Mouse (Mus musculus) lung, embryonic 15.5 days (tissue): ENCODE measurements around the gene M6pr. TPM values are rescaled to one million over a fixed set of nuclear protein-coding genes. Genes with fewer than 3 reads are reported as not detected.

ENCODE experiments used
- ATAC-seq: fragments of 200-750 bp; cut with Nextera tagmentation; 2 replicates; pipeline ENCODE4 v1.8.0; 2017; ENCODE audit warnings: moderate number of reproducible peaks, borderline replicate concordance; ENCODE audit not compliant: low FRiP score, low TSS enrichment; ENCODE audit errors: extremely low read depth
- H3K27ac ChIP-seq: fragments of 300-500 bp; sonication (generic); 2 replicates; pipeline ENCODE4 v1.5.1; 2015; ENCODE audit warnings: moderate library complexity, mild to moderate bottlenecking, inconsistent platforms
- H3K27me3 ChIP-seq: fragments of 300-500 bp; sonication (generic); 2 replicates; pipeline ENCODE4 v1.6.1; 2015; ENCODE audit warnings: inconsistent platforms
- H3K36me3 ChIP-seq: fragments of 300-500 bp; sonication (generic); 2 replicates; pipeline ENCODE4 v1.6.1; 2015; ENCODE audit warnings: inconsistent platforms
- H3K4me1 ChIP-seq: fragments of 300-500 bp; sonication (generic); 2 replicates; pipeline ENCODE4 v1.6.1; 2015; ENCODE audit warnings: inconsistent platforms
- H3K4me2 ChIP-seq: fragments of 300-500 bp; sonication (generic); 2 replicates; pipeline ENCODE4 v1.6.1; 2015; ENCODE audit warnings: inconsistent platforms, mild to moderate bottlenecking, moderate library complexity
- H3K4me3 ChIP-seq: fragments of 300-500 bp; sonication (generic); 2 replicates; pipeline ENCODE4 v1.5.1; 2015; ENCODE audit warnings: mild to moderate bottlenecking, inconsistent platforms
- H3K9ac ChIP-seq: fragments of 300-500 bp; sonication (generic); 2 replicates; pipeline ENCODE4 v1.6.1; 2015; ENCODE audit warnings: inconsistent platforms
- H3K9me3 ChIP-seq: fragments of 300-500 bp; sonication (generic); 2 replicates; pipeline ENCODE4 v1.6.1; 2016; ENCODE audit warnings: inconsistent platforms
- WGBS: fragments of 180-500 bp; shearing (Covaris S2); methylation state at CpG from one replicate; pipeline ENCODE4 v1.1.7; 2015; 5-methylcytosine and 5-hydroxymethylcytosine counted together
- polyA plus RNA-seq: library from polyadenylated mRNA; unstranded; fragments of >200 nt; fragmentation: Nextera tagmentation; extraction: Ambion mirVana; gene quantifications from 2 replicates; pipeline ENCODE4 v1.2.1, GENCODE M21; 2015

M6pr gene
- polyA plus RNA-seq, 1 experiment from 2014 or later: 121 TPM

DNA sequence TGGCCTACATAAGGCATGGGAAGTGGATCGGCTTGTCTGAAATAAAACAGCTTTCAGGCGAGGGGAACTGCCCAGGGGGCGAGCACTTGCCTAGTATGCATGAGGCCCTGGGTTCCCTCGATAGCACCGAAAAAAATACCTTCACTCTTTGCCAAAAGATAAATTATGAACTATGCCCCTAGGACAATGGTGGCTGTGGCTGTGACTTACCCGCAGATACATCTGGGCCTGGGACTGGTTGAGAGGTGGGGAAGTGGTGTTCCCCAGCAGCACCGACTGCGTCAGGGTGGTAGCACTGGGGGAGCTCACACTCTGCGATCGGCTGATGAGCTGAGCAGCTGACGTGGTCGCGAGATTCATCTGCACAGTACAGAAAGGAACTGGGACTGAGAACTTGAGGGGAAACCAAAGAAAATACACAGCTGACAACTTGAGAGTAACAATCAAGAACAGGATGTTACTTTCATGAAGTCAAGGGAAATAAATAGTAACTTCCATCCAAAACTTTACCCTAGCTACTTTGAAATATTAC lies 24.6 kb downstream of the M6pr start:
- peaks cover 54% of the 10 kb centered on the region for H3K36me3 ChIP-seq
- H3K4me1 ChIP-seq: peaks cover 2% of the 10 kb centered on the region; the same call in 1 of the 2 replicates
- no peak overlapping the region for H3K27ac ChIP-seq
- no peak overlapping the region for H3K9ac ChIP-seq
- WGBS: 81% methylated on average over 13 of the region's 13 CpGs
- no peak overlapping the region for H3K4me2 ChIP-seq
- H3K9me3 ChIP-seq: no peaks in the 10 kb centered on the region
- no peak overlapping the region for H3K4me3 ChIP-seq
- H3K27me3 ChIP-seq: no peaks in the 10 kb centered on the region
- ATAC-seq: no peak

DNA sequence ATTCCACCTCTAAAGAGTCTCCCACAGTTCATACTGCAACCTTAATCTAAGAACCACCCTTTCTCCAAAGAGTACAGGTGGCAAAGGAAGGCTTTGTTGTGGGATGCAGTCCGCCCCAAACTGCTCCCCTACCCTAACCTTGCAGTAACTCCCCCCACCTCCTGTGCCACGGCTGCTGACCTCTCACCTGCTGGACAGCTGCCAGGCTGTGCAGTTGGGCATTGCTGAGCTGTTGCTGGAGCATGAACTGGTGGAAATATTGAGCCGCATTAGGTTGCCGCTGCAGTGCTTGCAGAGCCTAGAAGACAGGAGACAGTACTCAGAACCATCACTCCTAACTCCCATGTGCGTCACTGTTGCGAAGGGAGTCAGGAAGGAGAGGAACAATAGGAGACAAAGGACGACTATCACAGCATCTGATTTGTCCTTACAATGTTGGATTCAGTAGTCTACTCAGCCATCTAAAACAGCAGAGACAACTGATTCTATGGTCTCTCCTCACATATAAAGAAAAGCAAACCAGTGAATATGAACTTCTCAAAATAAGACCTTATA lies 26.3 kb downstream of the M6pr start:
- Histone ChIP-seq H3K27ac (no peak overlapping the region), H3K4me2 (no peak overlapping the region), H3K27me3 (no peaks in the 10 kb centered on the region), H3K36me3 (peaks cover 50% of the 10 kb centered on the region), H3K9ac (no peak overlapping the region), H3K9me3 (no peaks in the 10 kb centered on the region), H3K4me3 (no peak overlapping the region), H3K4me1 (peaks cover 10% of the 10 kb centered on the region)
- 79% methylated on average over 7 of the region's 7 CpGs for WGBS
- no peak for ATAC-seq

DNA sequence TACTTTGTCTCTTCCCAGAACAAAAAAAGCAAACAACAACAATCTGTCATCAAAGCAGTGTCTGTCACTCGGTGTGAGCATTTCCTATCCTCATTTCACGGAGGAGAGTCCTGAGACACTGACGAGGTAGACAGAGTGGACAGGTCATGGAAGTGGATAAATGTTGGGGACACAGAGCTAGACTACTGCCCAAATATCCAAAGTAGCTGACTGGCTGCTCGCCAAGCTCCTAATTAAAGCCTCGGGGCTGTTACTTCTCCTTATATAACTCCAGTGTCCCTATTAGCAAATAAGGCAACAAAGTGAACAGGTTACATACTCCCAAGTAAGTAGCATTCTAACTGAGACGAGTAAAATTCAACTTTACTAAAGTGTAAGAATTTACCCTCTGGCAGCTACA lies 29.0 kb downstream of the M6pr start:
- H3K9me3 ChIP-seq: no peaks in the 10 kb centered on the region
- no peak overlapping the region for H3K9ac ChIP-seq
- peaks cover 25% of the 10 kb centered on the region for H3K4me1 ChIP-seq
- H3K4me2 ChIP-seq: no peak overlapping the region
- no peak overlapping the region for H3K4me3 ChIP-seq
- H3K27ac ChIP-seq: no peak overlapping the region
- H3K36me3 ChIP-seq: peaks cover 33% of the 10 kb centered on the region
- no peak for ATAC-seq
- no peaks in the 10 kb centered on the region for H3K27me3 ChIP-seq
- 47% methylated on average over 6 of the region's 6 CpGs for WGBS

DNA sequence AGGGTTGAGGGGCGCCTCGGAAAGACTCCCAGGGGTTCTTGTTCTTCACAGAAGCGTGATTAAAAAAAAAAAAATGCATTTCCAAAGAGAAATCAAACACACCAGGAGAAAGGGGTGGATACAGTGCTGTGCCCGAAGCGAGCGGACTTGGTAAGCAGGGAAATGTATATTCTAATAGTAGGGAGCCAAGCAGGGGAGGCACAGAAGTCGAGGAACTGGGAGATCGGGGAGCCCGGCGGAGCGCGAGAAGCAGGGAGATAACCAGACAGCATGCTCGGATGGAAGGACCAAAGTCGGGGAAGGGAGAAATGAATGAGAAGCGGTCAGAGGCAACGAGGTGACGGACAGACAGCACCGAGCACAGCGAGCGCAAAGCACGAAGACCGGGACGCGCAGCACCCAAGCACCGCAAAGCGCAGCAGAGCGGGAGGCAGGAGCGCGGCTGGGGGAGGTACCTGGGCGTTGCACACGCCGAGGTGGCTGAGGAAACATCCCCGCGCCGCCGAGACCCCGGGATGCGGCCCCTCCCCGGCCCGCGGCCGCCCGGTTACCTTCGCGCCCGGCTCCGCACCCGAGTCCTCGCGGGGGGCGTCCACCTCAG lies 30.6 kb downstream of the M6pr start:
- Histone ChIP-seq H3K27ac (peak overlapping the region; percentile 94), H3K4me3 (peak overlapping the region; percentile 81), H3K27me3 (no peaks in the 10 kb centered on the region), H3K9ac (peak overlapping the region; percentile 67), H3K4me1 (peaks cover 31% of the 10 kb centered on the region), H3K36me3 (peaks cover 17% of the 10 kb centered on the region), H3K4me2 (peak overlapping the region; percentile 61), H3K9me3 (no peaks in the 10 kb centered on the region)
- ATAC-seq: peak; percentile 72
- WGBS: under 1% methylated on average over 49 of the region's 51 CpGs

DNA sequence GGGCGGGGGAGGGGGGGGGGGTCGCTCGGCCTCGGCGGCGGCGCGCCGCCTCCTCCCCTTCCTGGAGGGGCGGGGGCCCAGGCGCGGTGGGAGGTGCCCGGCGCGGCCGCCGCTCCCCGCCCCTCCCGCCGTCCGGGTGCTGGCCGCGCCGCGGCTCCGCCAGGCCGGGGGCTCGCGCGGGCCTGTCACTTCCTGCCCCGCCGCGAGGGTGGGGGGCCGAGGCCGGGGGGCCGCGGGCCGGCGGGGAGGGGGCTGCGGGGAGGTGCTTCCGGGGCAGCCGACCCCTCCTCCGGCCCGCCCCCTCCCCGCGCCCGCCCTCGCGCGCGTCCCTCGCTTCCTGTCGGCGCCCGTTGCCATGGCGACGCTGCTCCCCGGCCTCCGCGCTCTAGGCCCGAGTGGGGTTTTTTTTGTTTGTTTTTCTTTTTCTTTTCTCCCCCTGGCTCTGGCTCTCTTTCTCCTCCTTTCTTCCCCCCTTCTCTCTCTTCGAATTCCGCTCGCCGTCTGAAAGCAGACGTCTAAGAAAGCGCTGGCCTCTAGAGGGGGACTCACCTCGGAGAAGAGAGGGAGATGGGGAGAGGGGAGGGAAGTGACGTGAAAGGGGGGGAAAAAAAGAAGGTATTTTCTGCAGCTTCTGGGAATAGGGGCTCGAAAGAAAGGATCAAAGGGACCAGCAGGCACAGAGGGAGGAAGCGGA lies 31.3 kb downstream of the M6pr start:
- Histone ChIP-seq H3K27ac (peak overlapping the region; percentile 94), H3K27me3 (no peaks in the 10 kb centered on the region), H3K4me2 (peak overlapping the region; percentile 61), H3K9me3 (no peaks in the 10 kb centered on the region), H3K9ac (peak overlapping the region; percentile 67), H3K4me3 (peak overlapping the region; percentile 81), H3K4me1 (peaks cover 31% of the 10 kb centered on the region), H3K36me3 (peaks cover 13% of the 10 kb centered on the region)
- WGBS: under 1% methylated on average over 38 of the region's 71 CpGs
- ATAC-seq: peak; percentile 88

DNA sequence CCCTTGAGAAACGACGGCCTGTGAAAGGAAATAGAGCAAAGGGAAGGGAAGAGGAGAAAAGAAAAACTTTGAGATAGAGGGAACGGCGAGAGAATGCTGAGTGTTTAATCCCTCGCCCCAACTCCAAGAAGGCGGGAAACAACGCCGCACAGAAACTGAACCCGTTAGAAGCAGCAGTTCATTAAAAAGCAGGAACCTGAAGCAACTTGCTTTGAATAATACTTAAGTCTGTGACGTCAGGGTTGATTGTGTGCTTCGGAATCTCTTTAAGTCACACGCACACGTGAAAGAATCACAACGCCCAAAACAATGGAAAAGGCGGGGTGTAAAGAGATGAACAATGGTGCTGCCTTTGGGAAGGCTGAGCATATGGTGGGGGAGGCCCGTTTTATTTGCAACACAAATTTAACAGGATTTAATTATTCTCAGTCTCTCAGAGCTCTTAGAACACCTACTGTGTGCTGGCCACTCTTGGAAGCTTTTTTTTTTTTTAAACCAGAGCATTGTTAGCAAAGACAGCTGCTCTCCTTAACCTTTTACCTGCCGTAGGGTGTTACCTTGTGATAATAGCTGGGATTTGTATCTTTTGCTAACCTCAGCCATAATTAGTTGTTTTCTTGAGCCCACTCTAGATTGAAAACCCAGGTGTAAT lies 32.0 kb downstream of the M6pr start, which contains the start of gene Phc1:
Gene Phc1, minus strand, starts transcription at position 213 of the 652 bp plus-strand sequence.
- peak; percentile 28; the same call in 1 of the 2 replicates for ATAC-seq
- Histone ChIP-seq H3K9me3 (no peaks in the 10 kb centered on the region), H3K4me2 (peak within 1 kb of the TSS; percentile 61), H3K36me3 (peaks cover 7% of the 10 kb centered on the region), H3K4me1 (peaks cover 31% of the 10 kb centered on the region), H3K27ac (peak within 1 kb of the TSS; percentile 94), H3K9ac (peak within 1 kb of the TSS; percentile 67), H3K27me3 (no peaks in the 10 kb centered on the region), H3K4me3 (peak within 1 kb of the TSS; percentile 81)
- 1% methylated on average over 17 of the region's 17 CpGs for WGBS

DNA sequence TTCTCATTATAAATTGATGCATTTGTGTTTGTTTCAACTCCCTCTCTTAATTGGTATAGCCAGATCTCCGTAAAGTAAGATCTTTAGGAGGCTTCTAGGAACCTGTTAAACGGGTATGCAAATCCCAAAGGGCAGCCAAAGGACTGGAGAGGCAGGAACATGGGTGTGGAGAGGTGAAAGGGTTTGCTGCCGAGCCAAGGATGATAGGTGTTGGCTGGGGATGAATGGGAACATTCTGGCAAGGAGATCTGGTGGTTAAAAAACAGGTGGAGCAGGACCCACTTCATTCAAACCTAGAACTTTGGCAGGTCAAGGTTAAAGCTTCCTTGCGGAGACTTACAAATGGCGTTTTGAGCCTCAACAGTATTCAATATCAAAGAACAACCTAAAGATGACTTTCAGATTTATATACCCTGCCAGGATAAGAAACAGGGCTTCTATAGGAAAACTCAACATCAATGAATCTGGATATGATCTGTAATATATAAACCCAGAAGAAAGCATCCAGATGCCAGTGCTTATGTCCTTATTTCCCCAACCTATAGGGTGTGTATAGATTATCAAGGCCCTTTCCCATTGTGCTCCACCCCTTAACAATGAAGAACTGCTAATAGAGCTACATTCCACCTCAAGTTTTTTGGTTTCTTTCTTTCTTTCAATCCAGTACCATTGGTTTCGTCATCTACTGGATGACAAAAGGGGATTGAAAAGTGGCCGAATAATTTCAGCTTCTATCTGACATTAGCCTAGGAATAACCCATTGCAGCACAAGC lies 32.7 kb downstream of the M6pr start:
- WGBS: 45% methylated on average over 7 of the region's 7 CpGs
- ATAC-seq: no peak
- H3K9me3 ChIP-seq: no peaks in the 10 kb centered on the region
- no peaks in the 10 kb centered on the region for H3K27me3 ChIP-seq
- no peak overlapping the region for H3K9ac ChIP-seq
- H3K4me1 ChIP-seq: peaks cover 31% of the 10 kb centered on the region
- peak overlapping the region; percentile 61; the same call in 1 of the 2 replicates for H3K4me2 ChIP-seq
- peaks cover 1% of the 10 kb centered on the region; the same call in 1 of the 2 replicates for H3K36me3 ChIP-seq
- peak overlapping the region; percentile 94; the same call in 1 of the 2 replicates for H3K27ac ChIP-seq
- H3K4me3 ChIP-seq: 0 out of 2 replicates have a peak overlapping the region, but pooled peaks have one; percentile 81

DNA sequence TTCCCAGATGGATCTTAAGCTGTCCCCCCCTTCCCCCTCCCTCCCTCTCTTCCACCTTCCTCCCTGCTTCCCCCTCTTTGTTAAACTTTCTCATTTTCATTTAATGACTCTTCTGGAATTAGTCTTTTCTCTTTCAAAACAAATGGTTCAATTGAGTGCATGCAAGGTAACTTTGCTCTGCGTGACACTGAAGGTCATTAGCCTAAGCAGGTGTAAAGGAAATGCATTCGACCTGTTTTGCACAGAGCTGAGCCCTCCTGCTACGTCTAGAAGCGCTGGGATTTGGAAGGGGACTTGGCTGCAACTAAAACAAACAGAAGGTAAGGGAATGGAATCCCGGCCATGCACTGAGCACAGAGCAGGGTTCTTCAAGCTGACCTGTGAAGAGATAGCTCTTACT lies 33.6 kb downstream of the M6pr start:
- Histone ChIP-seq H3K27ac (no peak overlapping the region), H3K27me3 (no peaks in the 10 kb centered on the region), H3K9ac (no peak overlapping the region), H3K4me3 (no peak overlapping the region), H3K36me3 (no peaks in the 10 kb centered on the region), H3K4me2 (no peak overlapping the region), H3K9me3 (no peaks in the 10 kb centered on the region), H3K4me1 (peaks cover 31% of the 10 kb centered on the region)
- ATAC-seq: no peak
- 16% methylated on average over 5 of the region's 5 CpGs for WGBS

DNA sequence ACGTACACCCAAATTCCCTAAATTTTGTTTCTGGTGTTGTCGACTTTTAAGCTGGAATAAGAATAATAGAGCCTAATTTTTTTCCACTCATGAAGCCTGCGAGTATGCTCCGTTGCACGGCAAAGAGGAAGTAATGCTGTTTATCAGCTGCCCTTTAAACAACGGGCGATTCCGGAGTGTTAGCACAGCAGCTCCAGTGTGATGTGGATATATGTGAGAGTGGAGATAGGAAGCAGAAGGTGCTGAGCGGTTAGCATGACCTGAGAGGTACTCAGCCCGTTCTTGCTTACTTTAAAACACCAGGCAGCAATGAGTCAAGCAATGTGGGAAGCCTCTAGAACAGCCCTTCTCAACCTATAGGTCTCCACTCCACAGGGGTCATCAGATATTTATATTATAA lies 35.2 kb downstream of the M6pr start:
- H3K9ac ChIP-seq: no peak overlapping the region
- H3K4me3 ChIP-seq: no peak overlapping the region
- H3K36me3 ChIP-seq: no peaks in the 10 kb centered on the region
- WGBS: 11% methylated on average over 10 of the region's 10 CpGs
- no peak for ATAC-seq
- H3K27ac ChIP-seq: no peak overlapping the region
- no peaks in the 10 kb centered on the region for H3K9me3 ChIP-seq
- no peak overlapping the region for H3K4me2 ChIP-seq
- H3K4me1 ChIP-seq: peaks cover 23% of the 10 kb centered on the region
- no peaks in the 10 kb centered on the region for H3K27me3 ChIP-seq

DNA sequence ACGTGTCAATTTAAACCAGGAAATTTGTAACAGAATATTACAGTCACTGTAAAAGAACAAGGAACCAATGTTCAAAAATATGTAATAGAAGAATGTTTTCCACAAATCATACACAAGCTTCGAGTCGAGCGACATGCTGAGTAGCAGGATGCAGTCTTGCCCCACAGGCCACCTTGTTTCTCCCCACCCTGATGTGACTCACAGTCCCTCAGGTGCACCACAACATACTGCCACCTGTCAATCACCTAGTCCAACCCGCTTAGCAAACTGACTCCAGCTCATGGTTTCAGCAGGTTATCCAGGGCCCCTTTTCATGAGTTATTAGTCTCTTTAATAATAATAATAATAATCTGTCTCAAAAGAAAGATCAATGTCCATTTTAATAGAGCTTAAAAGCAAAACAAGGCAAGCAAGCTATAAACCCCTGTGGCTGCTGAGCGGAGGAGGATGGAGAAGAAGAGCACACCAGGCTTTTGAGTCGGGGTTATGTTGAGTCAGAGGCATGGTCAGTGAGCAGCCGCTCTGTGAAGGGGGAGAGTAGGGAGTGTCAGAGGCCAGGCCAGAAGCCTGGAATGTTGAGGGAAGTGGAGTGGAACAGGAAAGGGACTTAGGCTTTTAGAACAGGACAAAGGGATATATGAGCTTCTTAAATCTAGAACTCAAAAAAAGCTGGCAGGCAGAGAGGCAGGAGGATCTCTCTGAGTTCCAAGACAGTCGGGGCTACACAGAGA lies 36.0 kb downstream of the M6pr start:
- Histone ChIP-seq H3K4me1 (peaks cover 21% of the 10 kb centered on the region), H3K9ac (no peak overlapping the region), H3K27ac (no peak overlapping the region), H3K36me3 (no peaks in the 10 kb centered on the region), H3K4me2 (no peak overlapping the region), H3K9me3 (no peaks in the 10 kb centered on the region), H3K27me3 (no peaks in the 10 kb centered on the region), H3K4me3 (no peak overlapping the region)
- WGBS: 44% methylated on average over 9 of the region's 9 CpGs
- no peak for ATAC-seq

DNA sequence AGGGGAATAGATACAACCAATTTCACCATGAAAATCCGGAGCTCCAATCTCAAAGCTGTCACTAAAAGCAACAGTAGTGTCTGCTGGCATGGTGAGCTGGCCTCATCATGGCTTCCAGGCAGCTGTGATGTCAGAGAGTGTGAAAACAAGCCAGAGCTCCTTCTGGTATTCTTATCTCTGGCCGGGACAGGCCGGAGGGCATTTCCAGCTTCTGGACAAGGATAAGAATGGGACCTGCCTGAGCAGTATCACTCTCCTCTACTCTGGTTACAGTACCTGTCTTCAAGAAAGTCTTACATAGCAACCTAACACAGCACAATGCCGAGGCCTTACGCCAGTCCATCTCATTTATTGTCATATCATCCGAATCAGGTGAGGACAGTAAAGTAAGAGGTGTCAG lies 37.2 kb downstream of the M6pr start:
- no peak for ATAC-seq
- Histone ChIP-seq H3K27me3 (no peaks in the 10 kb centered on the region), H3K36me3 (no peaks in the 10 kb centered on the region), H3K9ac (no peak overlapping the region), H3K4me3 (no peak overlapping the region), H3K4me2 (no peak overlapping the region), H3K9me3 (no peaks in the 10 kb centered on the region), H3K27ac (no peak overlapping the region), H3K4me1 (peaks cover 19% of the 10 kb centered on the region)
- WGBS: 57% methylated on average over 6 of the region's 6 CpGs
